Mouse (Mus musculus): Measurements from ENCODE around the gene Mctp2.

GRCm38 (mm10) chr7:72239782-72240493 is 66.5 kb downstream of the Mctp2 start:
- TF ChIP-seq CTCF (IDR thresholded peaks at IDR 0.05; ENCODE audit: low read depth) (peak; percentile 90), EP300 (IDR thresholded peaks at IDR 0.05; ENCODE audit: low read depth) (no peak)

Data from heart, postnatal 0 days (tissue).